In genomic region chr9:20493281-20493680, GRCm38 (mm10) we compare ENCODE assay signal across 8 mouse cellular contexts. TPM values are rescaled to one million over a fixed set of nuclear protein-coding genes. Genes with fewer than 3 reads are reported as not detected.
DNase-seq lines count a peak whose midpoint lies in the region; ATAC-seq and TF ChIP-seq lines count a peak whose summit lies in the region.

No protein-coding gene starts in this region.

- peak overlapping the region; percentile 93 for H3K9ac ChIP-seq in lung, embryonic 14.5 days
- peak overlapping the region; percentile 82 for H3K9ac ChIP-seq in intestine, embryonic 14.5 days (ENCODE audit: low read length)

- 6% methylated on average over 9 of the region's 9 CpGs for WGBS in lung, embryonic 14.5 days
- 7% methylated on average over 9 of the region's 9 CpGs for WGBS in intestine, embryonic 14.5 days
- WGBS in midbrain, embryonic 10.5 days, result 12% methylated on average over 9 of the region's 9 CpGs

- peak overlapping the region; percentile 86 for H3K4me2 ChIP-seq in lung, embryonic 14.5 days
- peak overlapping the region; percentile 93 for H3K4me2 ChIP-seq in intestine, embryonic 14.5 days (ENCODE audit: low read length)

- 0 out of 2 replicates have a peak, but pooled peaks have one; percentile 12 for TF ChIP-seq POLR2A in embryonic fibroblast, embryonic 13.5 days (IDR thresholded peaks at IDR 0.05; ENCODE audit: low read depth, low read length)

- H3K9me3 ChIP-seq in lung, embryonic 14.5 days (ENCODE audit: low read depth, low read length), result no peaks in the 10 kb centered on the region
- H3K9me3 ChIP-seq in intestine, embryonic 14.5 days (ENCODE audit: control insufficient read depth, low read length), result no peaks in the 10 kb centered on the region
- H3K9me3 ChIP-seq in midbrain, embryonic 10.5 days (replicated peaks), result no peaks in the 10 kb centered on the region

- TF ChIP-seq CTCF in lung, embryonic 14.5 days (IDR thresholded peaks at IDR 0.05; ENCODE audit: low read depth), result peak; percentile 27; the same call in 1 of the 2 replicates
- TF ChIP-seq CTCF in embryonic fibroblast, embryonic 13.5 days (IDR thresholded peaks at IDR 0.05; ENCODE audit: borderline replicate concordance, insufficient read depth, low read length), result no peak

- peak overlapping the region; percentile 98 for H3K27ac ChIP-seq in lung, embryonic 14.5 days (ENCODE audit: low read depth)
- H3K27ac ChIP-seq in embryonic fibroblast, embryonic 13.5 days (ENCODE audit: insufficient read depth, low read length), result peak overlapping the region; percentile 83
- H3K27ac ChIP-seq in intestine, embryonic 14.5 days (ENCODE audit: low read depth), result peak overlapping the region; percentile 97
- peak overlapping the region; percentile 94 for H3K27ac ChIP-seq in midbrain, embryonic 10.5 days (replicated peaks)

- no peak for ATAC-seq in lung, embryonic 14.5 days (ENCODE audit: insufficient read depth)
- no peak for ATAC-seq in intestine, embryonic 14.5 days (replicated peaks; ENCODE audit: low FRiP score, low TSS enrichment, low read depth)

- peak; percentile 57 for DNase-seq in lung, embryonic 14.5 days
- no peak for DNase-seq in lung, postnatal 4 days
- DNase-seq in NIH3T3 (ENCODE audit: low read depth), result peak; percentile 61
- DNase-seq in intestine, embryonic 14.5 days (ENCODE audit: low spot score), result peak; percentile 52
- no peak for DNase-seq in midbrain, embryonic 10.5 days (ENCODE audit: low spot score)
- DNase-seq in adrenal gland, postnatal 10 days, result no peak
- no peak for DNase-seq in right cerebral cortex, postnatal 14 days

- H3K4me1 ChIP-seq in lung, embryonic 14.5 days (ENCODE audit: insufficient read depth), result peaks cover 2% of the 10 kb centered on the region; the same call in 1 of the 2 replicates
- no peaks in the 10 kb centered on the region; the same call in 1 of the 2 replicates for H3K4me1 ChIP-seq in embryonic fibroblast, embryonic 13.5 days (ENCODE audit: control insufficient read depth, insufficient read depth, low read length)
- H3K4me1 ChIP-seq in intestine, embryonic 14.5 days (replicated peaks; ENCODE audit: control insufficient read depth, insufficient read depth, low read length), result peaks cover 24% of the 10 kb centered on the region
- H3K4me1 ChIP-seq in midbrain, embryonic 10.5 days, result peaks cover 22% of the 10 kb centered on the region

- peak overlapping the region; percentile 85 for H3K4me3 ChIP-seq in lung, embryonic 14.5 days (ENCODE audit: low read depth, low read length)
- peak overlapping the region; percentile 89 for H3K4me3 ChIP-seq in embryonic fibroblast, embryonic 13.5 days (ENCODE audit: insufficient read depth, low read length)
- H3K4me3 ChIP-seq in intestine, embryonic 14.5 days (ENCODE audit: low read depth, low read length), result peak overlapping the region; percentile 98
- peak overlapping the region; percentile 91 for H3K4me3 ChIP-seq in midbrain, embryonic 10.5 days

- peaks cover 31% of the 10 kb centered on the region for H3K36me3 ChIP-seq in lung, embryonic 14.5 days (ENCODE audit: insufficient read depth)
- H3K36me3 ChIP-seq in intestine, embryonic 14.5 days (ENCODE audit: control insufficient read depth, insufficient read depth, low read length), result peaks cover 40% of the 10 kb centered on the region
- peaks cover 63% of the 10 kb centered on the region for H3K36me3 ChIP-seq in midbrain, embryonic 10.5 days

- no peaks in the 10 kb centered on the region for H3K27me3 ChIP-seq in lung, embryonic 14.5 days (ENCODE audit: insufficient read depth, low read length)
- H3K27me3 ChIP-seq in intestine, embryonic 14.5 days (replicated peaks; ENCODE audit: control insufficient read depth, insufficient read depth, low read length), result no peaks in the 10 kb centered on the region
- H3K27me3 ChIP-seq in midbrain, embryonic 10.5 days (ENCODE audit: low read depth, poor library complexity, severe bottlenecking), result no peaks in the 10 kb centered on the region

RNA-seq across cellular contexts. Expression of gene Zfp426, which starts 0.7 kb away (rescaled TPM):
- 23.6 and 26.6 TPM in 2 replicates for polyA plus RNA-seq in lung, embryonic 14.5 days (2014; fragmentation: Nextera tagmentation; extraction: Ambion mirVana)
- polyA plus RNA-seq in embryonic fibroblast, embryonic 13.5 days (2011; ENCODE audit: insufficient read length, low read depth, missing spikeins), result 18.6 and 20.5 TPM in 2 replicates
- 18.3 and 24.6 TPM in 2 replicates for polyA plus RNA-seq in intestine, embryonic 14.5 days (2014; fragmentation: Nextera tagmentation; extraction: Ambion mirVana)
- 27.3 and 31.3 TPM in 2 replicates for polyA plus RNA-seq in midbrain, embryonic 10.5 days (2016; fragmentation: Nextera tagmentation; extraction: Ambion mirVana)
- total RNA-seq in adrenal gland, postnatal 10 days (2021), result 10 to 100 TPM; 20.2 to 21.5 TPM

RNA-seq across cellular contexts. Expression of gene Zfp266, which starts 27.9 kb away (rescaled TPM):
- polyA plus RNA-seq in lung, embryonic 14.5 days (2014; fragmentation: Nextera tagmentation; extraction: Ambion mirVana), result 99.6 and 107 TPM in 2 replicates
- 74.5 and 108 TPM in 2 replicates for polyA plus RNA-seq in embryonic fibroblast, embryonic 13.5 days (2011; ENCODE audit: insufficient read length, low read depth, missing spikeins)
- 66.7 and 73.6 TPM in 2 replicates for polyA plus RNA-seq in intestine, embryonic 14.5 days (2014; fragmentation: Nextera tagmentation; extraction: Ambion mirVana)
- polyA plus RNA-seq in midbrain, embryonic 10.5 days (2016; fragmentation: Nextera tagmentation; extraction: Ambion mirVana), result 117 and 139 TPM in 2 replicates
- total RNA-seq in adrenal gland, postnatal 10 days (2021), result 10 to 100 TPM; 38.8 to 50.0 TPM

RNA-seq across cellular contexts. Expression of gene Zfp26, which starts 33.3 kb away (rescaled TPM):
- polyA plus RNA-seq in lung, embryonic 14.5 days (2014; fragmentation: Nextera tagmentation; extraction: Ambion mirVana), result 30.2 and 34.0 TPM in 2 replicates
- polyA plus RNA-seq in embryonic fibroblast, embryonic 13.5 days (2011; ENCODE audit: insufficient read length, low read depth, missing spikeins), result 31.4 and 33.7 TPM in 2 replicates
- polyA plus RNA-seq in intestine, embryonic 14.5 days (2014; fragmentation: Nextera tagmentation; extraction: Ambion mirVana), result 24.5 and 24.7 TPM in 2 replicates
- 20.5 and 23.3 TPM in 2 replicates for polyA plus RNA-seq in midbrain, embryonic 10.5 days (2016; fragmentation: Nextera tagmentation; extraction: Ambion mirVana)
- total RNA-seq in adrenal gland, postnatal 10 days (2021), result 10 to 100 TPM; 19.4 to 26.9 TPM

Comparison
In these comparisons a context has a peak if more than half of its experiments do, and no peak if none do; other contexts are left out.
1. DNase-seq: peak in lung, embryonic 14.5 days (single experiment), NIH3T3 (single experiment) and intestine, embryonic 14.5 days (single experiment); none in lung, postnatal 4 days (0 of 2), midbrain, embryonic 10.5 days (single experiment), adrenal gland, postnatal 10 days (single experiment) and right cerebral cortex, postnatal 14 days (single experiment).
2. Peak in every context shown above with its lines, with median percentiles within 50 percentile points of each other: H3K27ac ChIP-seq and H3K4me3 ChIP-seq.